In genomic region chr2:60123911-60124647, GRCm38 (mm10) we compare ENCODE assay signal across 9 mouse cellular contexts.
DNase-seq lines count a peak whose midpoint lies in the region; ATAC-seq and TF ChIP-seq lines count a peak whose summit lies in the region.
"Had no signal": no experiment of that assay in that cellular context is flagged by ENCODE, and none has a peak within 500 bp of the region (broad histone marks: within the 10 kb centered on the region; RNA-seq: fewer than 3 reads in every experiment).

No protein-coding gene starts in this region.

- TF ChIP-seq EP300 in ES-Bruce4 (IDR thresholded peaks at IDR 0.05; ENCODE audit: insufficient read depth, low read depth, low read length) = no peak

- ATAC-seq in heart, embryonic 15.5 days (replicated peaks; ENCODE audit: insufficient number of reproducible peaks, insufficient read depth, low FRiP score, low read depth) = no peak
- ATAC-seq in forebrain, embryonic 14.5 days = no peak

- WGBS in heart, embryonic 15.5 days = 2% methylated on average over 13 of the region's 13 CpGs
- 4% methylated on average over 13 of the region's 13 CpGs for WGBS in forebrain, embryonic 14.5 days
- 1% methylated on average over 13 of the region's 13 CpGs for WGBS in macrophage (ENCODE audit: missing documents)

- H3K9ac ChIP-seq in heart, embryonic 15.5 days = peak overlapping the region; percentile 99
- H3K9ac ChIP-seq in ES-Bruce4 (ENCODE audit: low read depth, poor library complexity, severe bottlenecking) = peak overlapping the region; percentile 99
- H3K9ac ChIP-seq in forebrain, embryonic 14.5 days (ENCODE audit: low read length) = peak overlapping the region; percentile 99

- peak overlapping the region; percentile 100 for H3K27ac ChIP-seq in heart, embryonic 15.5 days
- H3K27ac ChIP-seq in ES-Bruce4 (ENCODE audit: insufficient read depth, low read length) (peak overlapping the region; percentile 2; the same call in 1 of the 2 replicates), macrophage (peak overlapping the region; percentile 87)
- H3K27ac ChIP-seq in forebrain, embryonic 14.5 days (ENCODE audit: low read depth, low read length) = peak overlapping the region; percentile 99

- peak overlapping the region; percentile 63 for H3K4me2 ChIP-seq in heart, embryonic 15.5 days
- H3K4me2 ChIP-seq in forebrain, embryonic 14.5 days (ENCODE audit: low read length) = peak overlapping the region; percentile 59

- no peak for DNase-seq in heart, adult 9 months (ENCODE audit: low spot score in 2 of 2)
- no peak for DNase-seq in forebrain, embryonic 14.5 days (ENCODE audit: low spot score)
- DNase-seq in cerebellum, adult 9-11 months = no peak
- no peak for DNase-seq in right cerebral cortex, postnatal 25 days
- DNase-seq in left cerebral cortex, adult 8-10 months (ENCODE audit: low spot score in 2 of 2) = no peak

- peaks cover 16% of the 10 kb centered on the region for H3K4me1 ChIP-seq in heart, embryonic 15.5 days (replicated peaks)
- H3K4me1 ChIP-seq in ES-Bruce4 (ENCODE audit: control insufficient read depth, insufficient read depth, low read length) = no peaks in the 10 kb centered on the region
- H3K4me1 ChIP-seq in forebrain, embryonic 14.5 days (ENCODE audit: control insufficient read depth, insufficient read depth, low read length) = peaks cover 15% of the 10 kb centered on the region; the same call in 1 of the 2 replicates

- H3K79me2 ChIP-seq in macrophage (ENCODE audit: inconsistent target) = peaks cover 54% of the 10 kb centered on the region

- TF ChIP-seq CTCF in ES-Bruce4 (IDR thresholded peaks at IDR 0.05; ENCODE audit: low read depth, low read length) = no peak

- no peaks in the 10 kb centered on the region for H3K27me3 ChIP-seq in heart, embryonic 15.5 days
- no peaks in the 10 kb centered on the region for H3K27me3 ChIP-seq in ES-Bruce4 (ENCODE audit: control insufficient read depth, insufficient read depth, low read length, poor library complexity, severe bottlenecking)
- no peaks in the 10 kb centered on the region for H3K27me3 ChIP-seq in forebrain, embryonic 14.5 days (replicated peaks; ENCODE audit: control insufficient read depth, insufficient read depth, low read length)
- H3K27me3 ChIP-seq: Patski had no signal

- TF ChIP-seq POLR2A in ES-Bruce4 (IDR thresholded peaks at IDR 0.05; ENCODE audit: insufficient read depth, low read length) = no peak

- no peaks in the 10 kb centered on the region for H3K36me3 ChIP-seq in heart, embryonic 15.5 days
- H3K36me3 ChIP-seq in ES-Bruce4 (ENCODE audit: control insufficient read depth, insufficient read depth, low read length, poor library complexity, severe bottlenecking) = no peaks in the 10 kb centered on the region
- H3K36me3 ChIP-seq in forebrain, embryonic 14.5 days (ENCODE audit: control insufficient read depth, insufficient read depth, low read length) = no peaks in the 10 kb centered on the region
- no peaks in the 10 kb centered on the region for H3K36me3 ChIP-seq in macrophage (ENCODE audit: inconsistent target)

- peak overlapping the region; percentile 97 for H3K4me3 ChIP-seq in heart, embryonic 15.5 days
- H3K4me3 ChIP-seq in ES-Bruce4 (ENCODE audit: low read depth, low read length) (peak overlapping the region; percentile 60), macrophage (ENCODE audit: inconsistent target) (peak overlapping the region; percentile 74)
- peak overlapping the region; percentile 90 for H3K4me3 ChIP-seq in forebrain, embryonic 14.5 days (ENCODE audit: low read depth, low read length)

- H3K9me3 ChIP-seq in heart, embryonic 15.5 days (replicated peaks) = no peaks in the 10 kb centered on the region
- no peaks in the 10 kb centered on the region for H3K9me3 ChIP-seq in ES-Bruce4 (replicated peaks; ENCODE audit: control insufficient read depth, insufficient read depth, low read length, poor library complexity, severe bottlenecking)
- H3K9me3 ChIP-seq in forebrain, embryonic 14.5 days (replicated peaks; ENCODE audit: control insufficient read depth, low read length) = no peaks in the 10 kb centered on the region

Comparison
In these comparisons a context has a peak if more than half of its experiments do, and no peak if none do; other contexts are left out.
1. H3K27ac ChIP-seq: peak in every context shown above with its lines; median percentile 100 in heart, embryonic 15.5 days; 99 in forebrain, embryonic 14.5 days; 87 in macrophage; 2 in ES-Bruce4.